Mouse (Mus musculus): ENCODE results near the gene Axin1. TPM values are rescaled to one million over a fixed set of nuclear protein-coding genes. Genes with fewer than 3 reads are reported as not detected.
"Not testable (repeated sequence)": the region's sequence is repeated elsewhere in the genome, so short reads cannot be mapped to it uniquely, and the experiment has no call there.

Gene Axin1
- polyA plus RNA-seq, 1 experiment from 2014 or later: 12.9 TPM

GRCm38 (mm10) chr17:26105619-26106018, 32.9 kb upstream of the Axin1 start:
- Histone ChIP-seq H3K9ac (replicated peaks; ENCODE audit: low read depth, low read length) (no peak overlapping the region), H3K4me2 (replicated peaks; ENCODE audit: low read depth, low read length) (no peak overlapping the region), H3K27ac (ENCODE audit: low read length) (no peak overlapping the region), H3K36me3 (ENCODE audit: control insufficient read depth, insufficient read depth, low read length) (no peaks in the 10 kb centered on the region), H3K27me3 (ENCODE audit: control insufficient read depth, insufficient read depth, low read length) (no peaks in the 10 kb centered on the region), H3K4me3 (ENCODE audit: low read depth, low read length) (no peak overlapping the region), H3K9me3 (ENCODE audit: control insufficient read depth, low read depth, low read length) (no peaks in the 10 kb centered on the region), H3K4me1 (ENCODE audit: control insufficient read depth, insufficient read depth, low read length) (no peaks in the 10 kb centered on the region)
- no peak for ATAC-seq (ENCODE audit: insufficient number of reproducible peaks, insufficient read depth, low FRiP score, low read depth)
- WGBS: 48% methylated on average over 3 of the region's 4 CpGs

- H3K4me3 ChIP-seq (ENCODE audit: low read depth, low read length): no peak overlapping the region
- WGBS: 32% methylated on average over 4 of the region's 4 CpGs
- ATAC-seq (ENCODE audit: insufficient number of reproducible peaks, insufficient read depth, low FRiP score, low read depth): no peak
Observed at GRCm38 (mm10) chr17:26110156-26110555, 28.3 kb upstream of the Axin1 start.

GRCm38 (mm10) chr17:26111024-26111423, 27.5 kb upstream of the Axin1 start:
- H3K4me1 ChIP-seq (ENCODE audit: control insufficient read depth, insufficient read depth, low read length): peaks cover 10% of the 10 kb centered on the region; the same call in 1 of the 2 replicates
- WGBS: 11% methylated on average over 4 of the region's 4 CpGs
- ATAC-seq (ENCODE audit: insufficient number of reproducible peaks, insufficient read depth, low FRiP score, low read depth): no peak
- H3K27me3 ChIP-seq (ENCODE audit: control insufficient read depth, insufficient read depth, low read length): peaks cover 41% of the 10 kb centered on the region
- H3K4me3 ChIP-seq (ENCODE audit: low read depth, low read length): no peak overlapping the region
- no peak overlapping the region for H3K27ac ChIP-seq (ENCODE audit: low read length)
- H3K9ac ChIP-seq (replicated peaks; ENCODE audit: low read depth, low read length): no peak overlapping the region
- no peak overlapping the region for H3K4me2 ChIP-seq (replicated peaks; ENCODE audit: low read depth, low read length)
- no peaks in the 10 kb centered on the region for H3K9me3 ChIP-seq (ENCODE audit: control insufficient read depth, low read depth, low read length)
- no peaks in the 10 kb centered on the region for H3K36me3 ChIP-seq (ENCODE audit: control insufficient read depth, insufficient read depth, low read length)

More at GRCm38 (mm10) chr17:26110156-26110555, 28.3 kb upstream of the Axin1 start:
- Histone ChIP-seq H3K4me2 (replicated peaks; ENCODE audit: low read depth, low read length) (no peak overlapping the region), H3K27me3 (ENCODE audit: control insufficient read depth, insufficient read depth, low read length) (peaks cover 32% of the 10 kb centered on the region), H3K4me1 (ENCODE audit: control insufficient read depth, insufficient read depth, low read length) (peaks cover 10% of the 10 kb centered on the region; the same call in 1 of the 2 replicates), H3K27ac (ENCODE audit: low read length) (no peak overlapping the region), H3K9ac (replicated peaks; ENCODE audit: low read depth, low read length) (no peak overlapping the region), H3K36me3 (ENCODE audit: control insufficient read depth, insufficient read depth, low read length) (no peaks in the 10 kb centered on the region), H3K9me3 (ENCODE audit: control insufficient read depth, low read depth, low read length) (no peaks in the 10 kb centered on the region)

GRCm38 (mm10) chr17:26111722-26112121, 26.8 kb upstream of the Axin1 start:
- Histone ChIP-seq H3K9me3 (ENCODE audit: control insufficient read depth, low read depth, low read length) (no peaks in the 10 kb centered on the region), H3K4me2 (replicated peaks; ENCODE audit: low read depth, low read length) (no peak overlapping the region), H3K4me3 (ENCODE audit: low read depth, low read length) (no peak overlapping the region), H3K36me3 (ENCODE audit: control insufficient read depth, insufficient read depth, low read length) (no peaks in the 10 kb centered on the region), H3K4me1 (ENCODE audit: control insufficient read depth, insufficient read depth, low read length) (peaks cover 10% of the 10 kb centered on the region; the same call in 1 of the 2 replicates), H3K9ac (replicated peaks; ENCODE audit: low read depth, low read length) (no peak overlapping the region), H3K27me3 (ENCODE audit: control insufficient read depth, insufficient read depth, low read length) (peaks cover 41% of the 10 kb centered on the region), H3K27ac (ENCODE audit: low read length) (no peak overlapping the region)
- WGBS: 29% methylated on average over 4 of the region's 4 CpGs
- no peak for ATAC-seq (ENCODE audit: insufficient number of reproducible peaks, insufficient read depth, low FRiP score, low read depth)

GRCm38 (mm10) chr17:26112751-26113150, 25.7 kb upstream of the Axin1 start:
- WGBS: 20% methylated on average over 14 of the region's 14 CpGs
- Histone ChIP-seq H3K4me3 (ENCODE audit: low read depth, low read length) (peak overlapping the region; percentile 60), H3K9ac (replicated peaks; ENCODE audit: low read depth, low read length) (peak overlapping the region; percentile 42), H3K4me1 (ENCODE audit: control insufficient read depth, insufficient read depth, low read length) (peaks cover 10% of the 10 kb centered on the region; the same call in 1 of the 2 replicates), H3K27ac (ENCODE audit: low read length) (no peak overlapping the region), H3K9me3 (ENCODE audit: control insufficient read depth, low read depth, low read length) (no peaks in the 10 kb centered on the region), H3K36me3 (ENCODE audit: control insufficient read depth, insufficient read depth, low read length) (no peaks in the 10 kb centered on the region), H3K4me2 (replicated peaks; ENCODE audit: low read depth, low read length) (peak overlapping the region; percentile 94), H3K27me3 (ENCODE audit: control insufficient read depth, insufficient read depth, low read length) (peaks cover 42% of the 10 kb centered on the region)
- no peak for ATAC-seq (ENCODE audit: insufficient number of reproducible peaks, insufficient read depth, low FRiP score, low read depth)

GRCm38 (mm10) chr17:26113181-26113948, 25.1 kb upstream of the Axin1 start, which contains the start of gene Tmem8:
TSS of gene Tmem8 (plus strand) at chr17:26113299.
- WGBS: under 1% methylated on average over 72 of the region's 75 CpGs

GRCm38 (mm10) chr17:26114061-26114460, 24.4 kb upstream of the Axin1 start:
- Histone ChIP-seq H3K4me3 (ENCODE audit: low read depth, low read length) (peak overlapping the region; percentile 60), H3K4me1 (ENCODE audit: control insufficient read depth, insufficient read depth, low read length) (peaks cover 10% of the 10 kb centered on the region; the same call in 1 of the 2 replicates), H3K9me3 (ENCODE audit: control insufficient read depth, low read depth, low read length) (no peaks in the 10 kb centered on the region), H3K27me3 (ENCODE audit: control insufficient read depth, insufficient read depth, low read length) (peaks cover 43% of the 10 kb centered on the region), H3K9ac (replicated peaks; ENCODE audit: low read depth, low read length) (no peak overlapping the region), H3K27ac (ENCODE audit: low read length) (no peak overlapping the region), H3K36me3 (ENCODE audit: control insufficient read depth, insufficient read depth, low read length) (no peaks in the 10 kb centered on the region), H3K4me2 (replicated peaks; ENCODE audit: low read depth, low read length) (peak overlapping the region; percentile 94)
- 13% methylated on average over 8 of the region's 8 CpGs for WGBS
- ATAC-seq (ENCODE audit: insufficient number of reproducible peaks, insufficient read depth, low FRiP score, low read depth): no peak

More at GRCm38 (mm10) chr17:26113181-26113948, 25.1 kb upstream of the Axin1 start, which contains the start of gene Tmem8:
- peaks cover 43% of the 10 kb centered on the region for H3K27me3 ChIP-seq (ENCODE audit: control insufficient read depth, insufficient read depth, low read length)
- peak within 1 kb of the TSS; percentile 94 for H3K4me2 ChIP-seq (replicated peaks; ENCODE audit: low read depth, low read length)
- peak; percentile 64 for ATAC-seq (ENCODE audit: insufficient number of reproducible peaks, insufficient read depth, low FRiP score, low read depth)
- peak within 1 kb of the TSS; percentile 60 for H3K4me3 ChIP-seq (ENCODE audit: low read depth, low read length)
- no peak within 1 kb of the TSS for H3K27ac ChIP-seq (ENCODE audit: low read length)
- no peaks in the 10 kb centered on the region for H3K9me3 ChIP-seq (ENCODE audit: control insufficient read depth, low read depth, low read length)
- peaks cover 10% of the 10 kb centered on the region; the same call in 1 of the 2 replicates for H3K4me1 ChIP-seq (ENCODE audit: control insufficient read depth, insufficient read depth, low read length)
- no peaks in the 10 kb centered on the region for H3K36me3 ChIP-seq (ENCODE audit: control insufficient read depth, insufficient read depth, low read length)
- H3K9ac ChIP-seq (replicated peaks; ENCODE audit: low read depth, low read length): peak within 1 kb of the TSS; percentile 42

GRCm38 (mm10) chr17:26114461-26114860, 24.0 kb upstream of the Axin1 start:
- not testable (repeated sequence) for H3K27ac ChIP-seq (ENCODE audit: low read length); H3K36me3 ChIP-seq (ENCODE audit: control insufficient read depth, insufficient read depth, low read length); H3K4me3 ChIP-seq (ENCODE audit: low read depth, low read length); H3K9ac ChIP-seq (replicated peaks; ENCODE audit: low read depth, low read length); H3K4me2 ChIP-seq (replicated peaks; ENCODE audit: low read depth, low read length); H3K9me3 ChIP-seq (ENCODE audit: control insufficient read depth, low read depth, low read length); ATAC-seq (ENCODE audit: insufficient number of reproducible peaks, insufficient read depth, low FRiP score, low read depth)
- whole genome bisulfite sequencing: 64% methylated on average over 7 of the region's 7 CpGs
- Histone ChIP-seq H3K4me1 (ENCODE audit: control insufficient read depth, insufficient read depth, low read length) (peaks cover 10% of the 10 kb centered on the region; the same call in 1 of the 2 replicates), H3K27me3 (ENCODE audit: control insufficient read depth, insufficient read depth, low read length) (peaks cover 43% of the 10 kb centered on the region)
